Mouse (Mus musculus): ENCODE results near the gene Ptpn1.
A peak's percentile ranks its signal among the peaks of the same experiment; 100 is the strongest.

Ptpn1 gene

DNA sequence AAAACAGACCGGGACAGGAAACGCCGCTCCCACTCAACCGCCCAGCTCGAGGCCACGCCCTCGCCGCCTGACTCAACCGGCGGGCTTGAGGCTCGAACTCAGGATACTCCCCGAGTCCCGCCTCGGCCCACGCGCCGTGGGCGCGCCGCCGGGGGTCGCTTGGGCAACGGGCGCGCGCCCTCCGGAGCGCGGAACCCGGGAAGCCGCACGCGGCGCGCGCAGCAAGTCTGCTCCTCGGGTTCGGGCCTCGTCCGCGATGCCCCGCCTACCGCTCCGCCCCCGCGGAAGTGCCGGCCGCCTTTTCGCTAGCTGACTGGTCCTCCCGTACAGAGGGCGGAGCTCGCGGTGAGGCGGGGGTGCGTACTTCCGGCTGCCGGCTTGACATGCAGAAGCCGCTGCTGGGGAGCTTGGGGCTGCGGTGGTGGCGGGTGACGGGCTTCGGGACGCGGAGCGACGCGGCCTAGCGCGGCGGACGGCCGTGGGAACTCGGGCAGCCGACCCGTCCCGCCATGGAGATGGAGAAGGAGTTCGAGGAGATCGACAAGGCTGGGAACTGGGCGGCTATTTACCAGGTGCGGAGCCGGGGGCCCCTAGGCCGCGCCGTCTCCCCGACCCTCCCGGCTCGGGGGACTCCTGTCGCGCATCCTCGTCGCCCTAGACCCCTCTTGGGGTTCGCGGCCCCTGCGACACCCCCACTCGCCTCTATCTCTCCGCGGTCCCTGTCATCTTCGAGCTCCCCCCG is at the start of gene Ptpn1:
Gene Ptpn1 (plus strand): TSS at position 73 of the 742 bp plus-strand sequence.
- peak; percentile 99 for DNase-seq (ENCODE audit: low spot score)

DNA sequence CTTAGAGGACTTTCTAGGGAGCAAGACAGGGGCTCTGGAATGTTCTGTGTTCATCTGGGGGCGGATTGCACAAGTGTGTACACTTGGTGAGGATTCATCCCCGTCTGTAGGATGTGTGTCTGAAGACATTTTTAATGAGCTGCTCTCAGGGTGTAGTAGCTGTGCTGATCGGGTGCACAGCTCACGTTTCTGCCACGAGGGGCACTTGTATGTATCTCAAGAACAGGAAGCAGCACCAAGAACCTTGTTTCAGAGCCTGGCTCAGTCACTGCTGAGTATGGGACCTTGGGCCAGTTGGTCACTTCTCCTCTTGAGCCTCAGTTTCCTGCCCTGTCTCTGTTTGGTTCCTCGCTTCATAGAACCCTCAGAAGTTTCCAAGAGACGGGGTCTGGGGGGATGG is 45.4 kb upstream of the Ptpn1 start:
- no peak for DNase-seq (ENCODE audit: low spot score)

DNA sequence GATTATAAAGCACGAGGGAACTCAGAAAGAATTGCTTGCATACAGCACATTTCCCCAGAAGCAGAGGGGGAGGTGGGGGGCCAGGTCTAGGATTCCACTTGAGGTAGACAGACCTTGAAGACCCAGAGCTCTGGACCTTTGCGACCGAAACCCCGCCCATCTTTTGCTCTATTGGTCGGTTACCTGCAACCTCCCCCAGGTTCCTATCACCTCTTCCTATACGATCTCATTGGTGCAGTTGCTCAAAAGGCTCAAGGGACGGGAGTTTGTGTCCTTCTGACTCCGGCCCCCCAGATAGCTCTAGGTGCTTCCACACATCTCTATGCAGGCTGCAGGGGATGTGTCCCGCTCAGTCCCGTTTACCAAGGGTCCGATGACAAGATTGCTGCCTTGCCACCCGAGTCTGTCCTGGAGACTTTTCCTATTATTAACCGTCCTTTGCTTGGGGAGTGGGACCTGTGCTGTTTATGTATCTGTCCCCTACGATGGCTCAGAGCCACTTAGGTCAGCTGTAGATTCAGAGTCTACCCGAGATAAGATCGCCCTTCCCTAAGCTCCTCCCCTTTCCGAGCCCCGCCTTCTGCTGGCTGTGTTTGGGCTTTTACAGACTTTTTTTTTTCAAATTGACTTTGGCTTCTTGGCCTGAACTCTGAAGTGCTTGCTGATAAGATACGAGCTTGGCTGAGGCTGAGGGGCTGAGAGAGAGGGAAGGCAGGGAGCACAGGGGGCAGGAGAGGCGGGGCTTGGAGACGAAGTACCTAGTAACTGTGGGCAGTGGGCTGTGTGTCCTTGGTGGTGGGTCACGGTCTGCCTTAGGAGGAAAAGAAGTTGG is 44.1 kb upstream of the Ptpn1 start:
- peak; percentile 34 for DNase-seq (ENCODE audit: low spot score)

DNA sequence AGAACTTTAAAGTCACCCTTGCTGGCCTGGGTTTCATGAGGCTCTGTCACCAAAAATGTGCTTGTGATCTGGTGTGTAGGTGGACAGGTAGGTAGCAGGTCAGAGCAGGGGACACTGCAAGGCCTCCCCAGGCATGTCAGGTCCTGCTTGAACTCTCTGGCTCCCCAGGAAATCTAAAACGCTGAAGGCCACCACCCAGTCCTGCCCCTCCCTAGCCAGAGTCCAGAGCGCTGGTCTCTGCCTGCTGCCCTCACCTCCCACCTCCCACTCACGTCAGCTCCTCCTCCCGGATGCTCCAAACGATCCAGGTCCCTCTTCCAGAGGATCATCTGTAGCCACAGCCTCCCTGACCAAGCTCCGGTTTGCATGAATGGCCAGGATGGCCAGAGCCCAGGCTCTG is 43.0 kb upstream of the Ptpn1 start:
- DNase-seq (ENCODE audit: low spot score), result no peak

DNA sequence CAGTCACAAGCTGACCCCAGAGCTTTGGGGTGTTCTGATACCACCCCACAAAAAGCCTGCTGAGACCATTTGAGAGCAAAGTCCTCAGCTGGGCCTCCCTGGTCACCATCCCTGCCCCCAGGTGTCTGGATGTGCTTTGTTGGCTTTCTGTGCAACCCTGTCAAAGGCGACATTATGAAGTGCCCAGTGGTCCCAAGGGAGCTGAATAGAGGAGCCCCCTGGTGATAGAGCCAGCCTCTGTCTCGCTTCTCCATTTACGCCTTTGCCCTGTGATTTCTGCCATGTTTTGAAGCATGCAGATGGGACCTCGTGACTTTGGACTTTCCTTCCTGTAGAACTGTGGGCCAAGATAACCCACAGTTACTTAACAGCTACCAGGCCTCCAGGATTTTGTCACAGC is 42.0 kb upstream of the Ptpn1 start:
- no peak for DNase-seq (ENCODE audit: low spot score)

DNA sequence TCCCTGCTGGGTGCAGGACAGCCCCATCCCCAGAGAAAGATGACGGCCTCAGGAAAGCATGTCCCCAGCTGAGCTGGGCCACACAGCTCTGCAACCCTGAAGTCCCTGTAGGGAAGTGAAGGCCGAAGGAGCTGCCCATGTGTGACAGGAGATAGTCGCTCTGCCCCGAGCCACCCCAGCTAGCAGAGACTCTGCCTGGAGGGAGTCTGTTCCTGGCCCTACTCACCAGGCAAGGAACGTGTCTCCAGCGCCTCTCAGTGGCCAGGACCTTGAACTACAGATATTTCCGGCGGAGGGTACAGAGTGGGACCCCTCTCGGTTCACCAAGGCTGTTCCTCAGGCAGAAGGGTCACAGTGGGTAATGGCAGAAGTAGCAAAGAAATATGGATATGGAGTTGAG is 39.9 kb upstream of the Ptpn1 start:
- peak; percentile 61 for DNase-seq (ENCODE audit: low spot score)

DNA sequence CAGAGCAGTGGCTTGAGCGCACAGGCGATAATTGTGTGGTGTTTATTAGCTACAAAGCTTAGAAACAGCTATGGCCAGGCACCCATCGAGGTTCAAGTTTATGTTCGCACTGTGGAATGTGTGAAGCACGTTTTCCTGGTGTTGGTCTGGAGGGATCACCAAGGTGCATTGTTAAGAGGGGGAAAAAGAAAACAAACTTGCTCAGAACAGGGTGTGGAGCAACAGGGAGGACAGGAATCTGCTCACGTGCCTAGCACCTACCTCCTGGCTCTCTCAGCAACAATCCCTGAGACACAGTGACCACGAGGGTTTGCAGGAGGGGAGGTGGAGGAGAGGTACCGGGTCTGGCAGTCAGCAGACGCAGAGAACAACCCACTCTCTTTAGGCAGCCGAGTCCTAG is 38.2 kb upstream of the Ptpn1 start:
- no peak for DNase-seq (ENCODE audit: low spot score)

DNA sequence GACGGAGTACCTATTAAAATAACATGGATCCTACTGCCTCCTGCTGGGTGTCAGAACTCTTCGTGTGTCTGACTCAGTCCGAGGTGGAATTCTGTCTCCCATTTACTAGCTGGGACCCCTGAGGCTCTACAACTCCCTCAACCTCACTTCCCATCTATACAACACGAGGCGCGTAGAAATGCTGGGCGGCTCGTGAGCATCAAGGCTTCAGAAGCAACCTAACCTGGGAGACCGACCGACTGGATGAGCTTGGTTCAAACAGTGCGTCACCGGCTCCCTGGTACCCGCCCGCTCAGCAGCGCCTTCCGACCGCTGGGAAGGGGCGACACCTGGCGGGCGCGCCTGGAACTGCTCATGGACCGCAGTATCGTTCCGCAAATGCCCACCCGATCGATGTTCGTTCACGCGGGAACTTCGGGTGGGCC is 36.9 kb upstream of the Ptpn1 start:
- DNase-seq (ENCODE audit: low spot score), result peak; percentile 86

DNA sequence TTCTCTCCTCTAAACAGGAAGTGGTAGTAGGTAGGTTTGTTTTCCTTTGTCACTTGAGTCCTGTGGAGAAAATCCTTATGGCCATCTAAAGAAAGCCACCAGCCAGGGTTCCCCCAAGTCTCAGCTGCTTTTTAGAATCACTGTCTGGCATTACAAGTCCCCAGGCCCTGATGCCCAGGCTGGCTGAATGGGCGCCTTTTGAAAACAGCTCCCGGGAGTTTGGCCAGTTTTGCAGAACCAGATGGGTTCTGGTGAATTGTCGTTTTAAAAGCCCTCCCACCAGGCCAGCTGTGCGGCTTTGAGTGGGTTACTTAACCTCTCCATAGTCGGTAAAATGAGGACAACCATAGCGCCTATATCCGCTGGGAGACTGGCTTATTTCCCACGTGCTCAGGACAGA is 34.0 kb upstream of the Ptpn1 start:
- DNase-seq (ENCODE audit: low spot score), result no peak

DNA sequence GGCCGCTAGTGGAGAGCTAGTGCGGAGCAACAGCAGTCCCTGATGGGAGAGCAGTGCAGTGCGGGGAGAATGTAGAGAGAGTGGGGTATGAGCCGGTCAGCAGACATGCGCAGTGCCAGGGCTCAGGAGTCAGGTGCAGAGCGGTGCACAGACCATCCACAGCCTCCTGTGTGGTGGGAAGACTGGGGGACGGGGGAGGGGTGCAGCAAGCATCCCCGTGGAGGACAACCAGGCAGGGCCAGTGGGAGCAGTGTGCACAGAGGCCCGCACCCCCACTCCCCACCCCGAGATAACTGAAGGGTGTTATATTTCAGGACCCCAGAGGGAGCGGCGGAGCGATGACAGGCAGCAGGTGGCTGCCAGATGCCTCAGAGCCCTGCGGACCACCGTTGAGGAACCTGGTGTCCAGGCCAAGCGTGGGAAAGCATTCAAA is 31.9 kb upstream of the Ptpn1 start:
- no peak for DNase-seq (ENCODE audit: low spot score)

DNA sequence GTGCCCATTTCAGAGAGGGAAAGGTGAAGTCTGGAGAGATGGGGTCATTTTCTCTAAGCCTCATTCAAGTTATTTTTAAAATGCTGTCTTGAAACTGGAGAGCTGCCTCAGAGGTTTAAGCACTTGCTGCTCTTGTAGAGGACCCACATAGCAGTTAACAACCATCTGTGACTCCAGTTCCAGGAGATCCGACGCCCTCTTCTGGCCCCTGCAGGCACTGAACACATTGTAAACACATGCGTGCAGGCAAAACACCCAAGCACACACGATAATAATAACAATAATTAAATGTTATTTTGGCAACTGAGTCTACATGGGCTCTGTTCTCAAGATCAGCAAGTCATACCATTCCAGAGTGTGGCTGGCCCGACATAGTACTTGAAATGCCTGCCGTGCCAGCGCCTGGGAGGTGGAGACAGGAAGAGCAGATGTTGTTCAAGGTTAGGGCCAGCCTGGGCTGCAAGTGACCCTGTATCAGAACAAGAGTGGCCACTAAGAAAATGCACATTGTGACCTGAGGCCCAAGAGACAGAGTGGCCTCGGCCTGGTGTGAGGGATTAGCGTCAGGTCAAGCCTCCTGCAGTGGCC is 29.6 kb upstream of the Ptpn1 start:
- no peak for DNase-seq (ENCODE audit: low spot score)

DNA sequence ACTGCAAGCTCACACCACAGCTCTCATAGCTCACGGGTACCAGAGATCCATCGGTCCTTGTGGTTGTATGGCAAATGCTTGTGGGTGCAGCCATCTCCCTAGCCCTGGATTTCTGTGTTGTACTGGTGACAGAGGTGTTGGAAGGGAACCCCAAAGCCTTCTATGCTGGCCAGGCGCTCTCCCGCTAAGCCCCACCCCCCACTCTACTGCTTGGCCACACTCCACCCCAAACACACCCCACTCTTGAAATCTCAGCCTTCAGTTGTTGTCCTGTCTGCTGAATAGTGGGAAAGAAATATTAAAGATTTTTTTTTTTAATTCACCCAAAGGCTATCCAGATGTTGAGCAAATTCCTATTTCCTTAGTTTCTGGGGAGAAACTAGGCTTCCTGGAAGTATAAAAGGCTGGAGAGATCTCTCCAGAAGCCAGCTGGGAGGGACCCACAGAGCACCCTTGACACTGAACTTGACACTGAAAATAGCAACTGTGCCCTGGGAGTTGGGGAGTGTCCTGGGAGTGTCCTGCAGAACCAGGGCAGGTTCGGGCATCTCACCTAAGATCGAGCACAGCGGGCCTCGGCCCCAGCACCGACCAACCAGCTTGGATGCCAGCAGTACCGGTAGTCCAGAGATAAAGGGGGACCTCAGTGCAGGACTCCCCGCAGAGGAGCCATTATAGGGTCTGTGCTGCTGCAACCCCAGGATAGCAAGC is 28.5 kb upstream of the Ptpn1 start:
- DNase-seq (ENCODE audit: low spot score), result no peak

DNA sequence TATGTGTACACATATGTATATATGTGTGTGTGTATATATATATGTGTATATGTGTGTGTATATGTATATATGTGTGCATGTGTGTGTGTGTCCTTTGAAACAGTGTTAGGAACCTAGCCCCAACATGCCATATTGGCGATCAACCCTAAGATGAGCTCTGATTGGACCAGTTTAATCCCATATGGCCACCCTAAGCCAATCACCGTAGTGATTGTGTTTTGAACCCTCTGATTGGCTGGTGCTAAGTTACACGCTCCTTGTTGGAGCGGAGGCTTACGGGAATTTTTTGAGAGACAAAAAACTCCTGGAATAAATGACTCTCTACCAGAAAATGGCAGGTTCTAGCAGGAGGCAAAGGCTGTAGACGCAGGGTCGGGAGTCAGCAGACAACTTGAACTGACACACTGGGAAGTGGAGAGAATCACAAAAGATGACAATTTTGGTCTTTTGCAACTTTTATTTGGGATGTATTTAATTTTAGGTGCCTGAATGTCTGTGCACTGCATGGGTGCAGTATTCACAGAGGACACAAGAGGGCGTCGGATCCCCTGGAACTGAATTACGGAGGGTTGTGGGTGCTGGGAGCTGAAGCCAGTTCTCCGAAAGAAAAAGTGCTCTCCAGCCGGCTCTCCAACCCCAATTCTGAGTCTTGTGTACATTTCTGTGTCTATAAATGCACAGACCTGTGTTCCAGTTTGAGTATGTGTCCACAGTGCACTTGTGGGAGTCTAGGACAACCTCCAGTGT is 27.1 kb upstream of the Ptpn1 start:
- DNase-seq (ENCODE audit: low spot score), result no peak

DNA sequence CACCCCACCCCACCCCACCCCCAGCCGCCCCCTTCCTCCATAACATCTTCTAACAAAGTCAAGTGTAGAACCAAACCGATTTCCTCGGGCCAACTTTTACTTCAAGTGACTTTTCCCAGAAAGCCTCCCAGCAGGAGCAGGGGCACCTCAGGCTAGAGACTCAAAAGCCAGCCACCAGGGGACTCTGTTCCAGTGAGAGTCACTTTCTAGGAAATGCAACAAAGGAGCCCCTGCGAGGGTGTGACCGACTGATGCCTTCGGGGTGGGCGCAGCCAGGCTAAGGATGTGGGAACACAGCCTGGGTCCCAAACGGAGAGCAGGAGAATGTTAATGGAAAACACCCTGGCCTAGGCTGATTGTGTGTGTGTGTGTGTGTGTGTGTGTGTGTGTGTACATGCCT is 26.3 kb upstream of the Ptpn1 start:
- no peak for DNase-seq (ENCODE audit: low spot score)

DNA sequence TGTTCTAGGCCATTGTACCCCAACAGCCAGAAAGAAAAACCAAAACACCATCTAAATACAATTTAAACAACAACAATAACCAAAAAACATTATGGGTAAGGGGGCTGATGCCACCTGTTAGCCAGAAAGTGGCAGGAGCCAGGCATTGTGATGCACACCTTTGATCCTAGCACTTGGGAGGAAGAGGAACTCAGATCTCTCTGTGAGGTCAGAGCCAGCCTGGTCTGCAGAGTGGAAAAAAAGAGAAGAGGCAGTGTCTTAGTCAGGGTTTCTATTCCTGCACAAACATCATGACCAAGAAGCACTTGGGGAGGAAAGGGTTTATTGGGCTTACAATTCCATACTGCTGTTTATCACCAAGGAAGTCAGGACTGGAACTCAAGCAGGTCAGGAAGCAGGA is 25.1 kb upstream of the Ptpn1 start:
- no peak for DNase-seq (ENCODE audit: low spot score)

DNA sequence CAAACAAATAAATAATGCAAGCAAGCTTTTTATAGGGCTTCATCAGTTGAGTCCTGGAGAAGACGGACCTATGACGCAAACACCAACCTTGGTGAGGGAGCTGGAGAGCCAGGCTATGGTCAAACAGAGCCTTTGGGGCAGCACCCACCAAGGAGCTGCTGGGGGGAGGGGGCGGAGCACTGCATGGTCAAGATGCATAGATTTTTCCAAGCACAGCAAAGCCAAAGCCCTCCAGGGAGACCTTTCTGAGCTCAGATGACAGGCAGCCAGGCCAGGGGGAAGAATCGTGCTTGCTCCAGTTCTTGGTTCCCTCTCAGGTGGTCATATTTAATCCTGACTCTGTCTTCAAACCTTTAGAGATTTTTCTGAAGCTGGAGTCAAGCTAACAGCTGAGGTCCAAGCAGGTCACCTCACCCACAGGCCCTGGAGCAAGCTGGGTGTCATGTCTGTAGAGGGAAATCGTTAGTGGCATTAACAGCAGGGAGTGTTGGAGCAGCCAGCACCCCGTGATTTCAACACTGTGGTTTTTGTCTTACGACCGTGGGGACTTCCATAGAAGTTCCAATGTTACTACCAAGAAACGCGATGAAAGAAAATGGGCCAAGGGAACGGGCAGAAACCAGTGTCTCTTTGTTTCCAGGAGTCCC is 22.2 kb upstream of the Ptpn1 start:
- DNase-seq (ENCODE audit: low spot score), result no peak

DNA sequence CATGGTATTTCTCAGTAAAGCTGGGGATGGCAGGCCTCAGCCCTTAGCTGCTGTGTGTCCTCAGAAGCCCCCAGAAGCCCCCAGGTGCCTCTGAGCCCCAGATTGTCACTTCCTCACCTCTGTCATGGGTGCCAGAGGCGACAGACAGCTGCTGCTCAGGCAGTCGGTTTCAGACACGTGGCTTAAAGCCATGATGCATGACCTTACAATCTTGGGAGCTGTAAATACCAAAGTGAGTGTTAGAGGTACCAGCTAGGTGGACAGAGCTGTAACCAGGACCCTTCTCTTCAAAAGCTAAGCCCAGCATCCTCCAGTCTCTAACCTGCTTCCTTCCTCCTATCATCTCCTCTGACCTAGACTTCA is 21.7 kb upstream of the Ptpn1 start:
- DNase-seq (ENCODE audit: low spot score), result no peak

DNA sequence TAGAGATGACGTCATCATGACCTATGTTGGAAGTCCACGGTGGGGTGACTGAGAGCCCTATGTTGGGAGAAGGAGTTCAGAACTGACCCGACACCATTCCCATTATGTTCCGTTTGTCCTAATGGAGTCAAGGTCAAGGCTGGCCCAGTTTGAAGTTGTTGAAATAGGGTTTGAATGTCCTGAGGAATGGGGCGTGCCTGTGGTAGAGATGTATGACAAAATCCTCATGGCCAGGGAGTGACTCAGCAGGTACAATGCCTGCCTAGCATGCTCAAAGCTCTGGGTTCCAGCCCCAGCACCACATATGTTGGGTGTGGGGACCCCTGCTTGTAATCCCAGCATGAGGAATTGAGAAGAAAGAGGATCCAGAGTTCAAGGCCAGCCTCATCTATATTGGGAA is 20.3 kb upstream of the Ptpn1 start:
- no peak for DNase-seq (ENCODE audit: low spot score)

DNA sequence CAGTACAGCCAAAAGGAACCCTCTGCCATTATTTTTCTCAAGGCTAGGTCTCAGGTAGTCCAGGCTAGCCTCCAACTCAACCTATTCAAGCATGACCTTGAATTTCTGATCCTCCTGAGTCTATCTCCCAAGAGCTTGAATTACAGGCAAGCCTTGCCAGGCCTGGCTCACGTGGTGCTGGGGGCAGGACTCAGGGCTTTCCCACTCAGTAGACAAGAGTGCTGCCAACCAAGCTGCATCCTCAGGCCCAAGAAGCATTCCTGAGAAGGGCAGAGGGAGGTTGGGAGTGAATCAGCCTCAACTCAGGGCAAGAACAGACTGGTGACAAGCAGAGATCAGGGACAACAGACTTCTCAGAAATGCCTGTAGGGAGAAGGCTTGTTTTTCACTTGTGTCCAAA is 12.8 kb upstream of the Ptpn1 start:
- no peak for DNase-seq (ENCODE audit: low spot score)

DNA sequence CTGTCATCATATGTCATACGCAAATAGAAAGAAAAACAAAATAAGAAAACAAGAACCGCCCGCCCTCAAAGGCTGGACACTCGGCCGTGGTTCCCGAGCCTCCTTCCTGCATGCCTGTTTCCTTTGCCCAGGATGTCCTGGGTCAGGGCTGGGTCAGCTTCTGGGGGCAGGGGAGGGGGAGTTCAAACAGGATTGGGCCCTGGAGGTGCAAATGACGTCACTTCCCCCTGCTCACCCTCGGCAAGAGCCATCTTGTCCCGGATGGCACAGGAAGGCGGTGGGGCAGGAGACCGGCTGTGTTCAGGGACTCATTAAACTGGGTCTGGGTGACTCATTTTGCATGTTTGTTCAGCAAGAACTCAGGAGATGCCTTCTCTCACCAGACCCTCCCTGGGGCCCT is 11.8 kb upstream of the Ptpn1 start:
- no peak for DNase-seq (ENCODE audit: low spot score)

DNA sequence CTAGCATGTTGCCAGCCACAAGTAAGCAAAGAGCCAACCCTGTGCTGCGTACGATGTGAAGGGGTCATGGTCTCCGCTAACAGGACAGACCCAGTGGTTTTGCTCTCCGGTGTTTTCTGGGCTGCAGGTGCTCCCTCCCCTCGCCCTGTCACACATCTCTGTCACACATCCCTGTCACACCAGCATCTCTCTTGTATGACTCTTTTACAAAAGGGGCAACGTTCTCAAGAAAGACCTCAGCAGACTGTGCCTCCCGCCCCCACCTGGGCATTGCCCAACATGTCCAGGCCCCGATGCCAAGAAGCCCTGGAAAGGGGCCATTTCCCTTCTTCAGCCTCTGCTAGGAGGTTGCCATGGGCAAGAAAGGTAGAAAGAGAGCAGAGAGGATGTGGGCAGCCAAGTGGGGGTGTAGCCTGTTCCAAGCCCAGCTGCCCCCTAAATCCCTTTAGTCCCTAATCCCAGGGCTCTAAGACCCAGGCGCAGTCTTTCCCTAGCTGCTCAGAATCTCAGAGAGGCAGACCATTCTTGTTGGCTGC is 10.8 kb upstream of the Ptpn1 start:
- no peak for DNase-seq (ENCODE audit: low spot score)

Data from T-cell, adult 2 months (primary cell).